Mouse (Mus musculus) heart, embryonic 14.5 days (tissue): ENCODE results near the gene Lrfn2. TPM values are rescaled to one million over a fixed set of nuclear protein-coding genes. Genes with fewer than 3 reads are reported as not detected.

ENCODE experiments used
- ATAC-seq: fragments of 200-750 bp; cut with Nextera tagmentation; 2 replicates; pipeline ENCODE4 v1.8.0; 2017; ENCODE audit warnings: low read depth, moderate TSS enrichment; ENCODE audit not compliant: insufficient number of reproducible peaks, insufficient read depth, low FRiP score
- H3K27ac ChIP-seq, 2 experiments: fragments of 200-500 bp in 1 of 2; fragments of 300-500 bp in 1 of 2; sonication (generic) in 1 of 2; replicated peaks in 1 of 2; 2 replicates each; pipeline ENCODE4 v1.5.1; 2012 to 2014; ENCODE audit warnings: low read depth in 2 of 2, low read length in 2 of 2, control low read depth in 1 of 2, mild to moderate bottlenecking in 1 of 2, mixed read lengths in 1 of 2; ENCODE audit not compliant: control insufficient read depth in 1 of 2, insufficient read depth in 1 of 2
- H3K27me3 ChIP-seq: fragments of 300-500 bp; sonication (generic); 2 replicates; pipeline ENCODE4 v1.6.1; 2014; ENCODE audit warnings: mild to moderate bottlenecking, low read length, control low read depth; ENCODE audit not compliant: control insufficient read depth, insufficient read depth
- H3K36me3 ChIP-seq: fragments of 300-500 bp; sonication (generic); 2 replicates; pipeline ENCODE4 v1.6.1; 2014; ENCODE audit warnings: mild to moderate bottlenecking, control low read depth, low read length, mixed read lengths; ENCODE audit not compliant: control insufficient read depth, insufficient read depth
- H3K4me1 ChIP-seq, 2 experiments: fragments of 200-500 bp in 1 of 2; fragments of 300-500 bp in 1 of 2; sonication (generic) in 1 of 2; 2 replicates each; pipeline ENCODE4 v1.6.1; 2012 to 2014; ENCODE audit warnings: low read length in 2 of 2, control low read depth in 1 of 2, mixed read lengths in 1 of 2; ENCODE audit not compliant: control insufficient read depth in 2 of 2, insufficient read depth in 2 of 2
- H3K4me2 ChIP-seq: fragments of 300-500 bp; sonication (generic); 2 replicates; pipeline ENCODE4 v1.6.1; 2014; ENCODE audit warnings: mild to moderate bottlenecking, low read length
- H3K4me3 ChIP-seq, 2 experiments: fragments of 200-500 bp in 1 of 2; fragments of 300-500 bp in 1 of 2; sonication (generic) in 1 of 2; 2 replicates each; pipeline ENCODE4 v1.5.1; 2012 to 2014; ENCODE audit warnings: low read length in 2 of 2, mild to moderate bottlenecking in 2 of 2, control low read depth in 1 of 2, low read depth in 1 of 2, moderate library complexity in 1 of 2; ENCODE audit not compliant: control insufficient read depth in 1 of 2, insufficient read depth in 1 of 2
- H3K9ac ChIP-seq: fragments of 300-500 bp; sonication (generic); 2 replicates; pipeline ENCODE4 v1.6.1; 2014; ENCODE audit warnings: mild to moderate bottlenecking, low read length
- H3K9me3 ChIP-seq: fragments of 300-500 bp; sonication (generic); 2 replicates; pipeline ENCODE4 v1.6.1; 2016; ENCODE audit warnings: low read length, control low read depth; ENCODE audit not compliant: control insufficient read depth
- WGBS: fragments of 180-500 bp; shearing (Covaris S2); extraction: QIAGEN DNeasy Blood & Tissue Kit; methylation state at CpG from one replicate; pipeline ENCODE4 v1.1.7; 2014; 5-methylcytosine and 5-hydroxymethylcytosine counted together
- polyA plus RNA-seq: library from polyadenylated mRNA; unstranded; fragments of >200 nt; fragmentation: Nextera tagmentation; extraction: Ambion mirVana; gene quantifications from 2 replicates; pipeline ENCODE4 v1.2.1, GENCODE M21; 2014

Gene Lrfn2
- polyA plus RNA-seq, 1 experiment from 2014 or later: 0.34 TPM

- H3K4me1 ChIP-seq: no peaks in the 10 kb centered on the region; a peak in 1 of 4 replicates
- no peak overlapping the region for H3K4me2 ChIP-seq
- no peak for ATAC-seq
- H3K36me3 ChIP-seq: no peaks in the 10 kb centered on the region
- no peak overlapping the region for H3K4me3 ChIP-seq
- H3K9ac ChIP-seq: no peak overlapping the region
- no peak overlapping the region for H3K27ac ChIP-seq
- WGBS: 78% methylated on average over 10 of the region's 10 CpGs
- no peaks in the 10 kb centered on the region for H3K27me3 ChIP-seq
- H3K9me3 ChIP-seq: no peaks in the 10 kb centered on the region
These were observed 39.1 kb downstream of the Lrfn2 start for GRCm38 (mm10) chr17:48971296-48971695.

- no peaks in the 10 kb centered on the region for H3K36me3 ChIP-seq
- H3K4me1 ChIP-seq: no peaks in the 10 kb centered on the region; a peak in 1 of 4 replicates
- no peak overlapping the region for H3K27ac ChIP-seq
- no peak overlapping the region for H3K4me2 ChIP-seq
- WGBS: 33% methylated on average over 6 of the region's 6 CpGs
- H3K9me3 ChIP-seq: no peaks in the 10 kb centered on the region
- ATAC-seq: no peak
- no peaks in the 10 kb centered on the region for H3K27me3 ChIP-seq
- no peak overlapping the region for H3K9ac ChIP-seq
- H3K4me3 ChIP-seq: no peak overlapping the region
These were observed 40.7 kb downstream of the Lrfn2 start for GRCm38 (mm10) chr17:48972866-48973265.

GRCm38 (mm10) chr17:48973394-48973793, 41.2 kb downstream of the Lrfn2 start:
- no peak overlapping the region for H3K9ac ChIP-seq
- 21% methylated on average over 3 of the region's 3 CpGs for WGBS
- no peak overlapping the region for H3K27ac ChIP-seq

DNA sequence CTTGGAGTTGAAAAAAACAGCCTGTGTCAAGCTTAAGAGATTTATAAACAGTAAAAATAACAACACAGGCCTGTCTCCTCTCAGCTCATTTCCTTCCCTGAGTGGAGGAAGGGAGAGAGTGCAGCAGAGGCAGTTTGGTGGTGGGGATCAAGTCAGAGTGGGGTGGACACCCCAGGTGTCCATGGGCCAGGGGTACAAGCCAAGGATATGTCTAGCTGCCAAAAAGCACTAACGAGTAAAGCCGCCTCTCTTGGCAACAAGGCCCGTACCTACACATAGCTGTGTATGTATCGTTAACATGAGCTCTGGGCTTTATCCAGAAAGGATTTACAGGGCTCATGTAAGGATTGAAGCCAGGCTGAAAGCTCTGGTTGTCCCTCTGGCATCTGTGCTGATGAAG, 42.9 kb downstream of the Lrfn2 start:
- Histone ChIP-seq H3K27ac (no peak overlapping the region), H3K9ac (no peak overlapping the region)
- WGBS: 70% methylated on average over 4 of the region's 4 CpGs

More at GRCm38 (mm10) chr17:48973394-48973793, 41.2 kb downstream of the Lrfn2 start:
- H3K9me3 ChIP-seq: no peaks in the 10 kb centered on the region
- no peak overlapping the region for H3K4me2 ChIP-seq
- H3K4me3 ChIP-seq: no peak overlapping the region
- H3K4me1 ChIP-seq: no peaks in the 10 kb centered on the region; a peak in 1 of 4 replicates
- no peaks in the 10 kb centered on the region for H3K27me3 ChIP-seq
- H3K36me3 ChIP-seq: no peaks in the 10 kb centered on the region
- no peak for ATAC-seq

GRCm38 (mm10) chr17:48976611-48977022, 44.4 kb downstream of the Lrfn2 start:
- Histone ChIP-seq H3K4me2 (no peak overlapping the region), H3K4me1 (no peaks in the 10 kb centered on the region; a peak in 1 of 4 replicates), H3K4me3 (no peak overlapping the region), H3K9ac (no peak overlapping the region), H3K36me3 (no peaks in the 10 kb centered on the region), H3K27ac (no peak overlapping the region), H3K27me3 (peaks cover 9% of the 10 kb centered on the region), H3K9me3 (no peaks in the 10 kb centered on the region)
- WGBS: 50% methylated on average over 5 of the region's 5 CpGs
- ATAC-seq: no peak

More for the DNA sequence above, 42.9 kb downstream of the Lrfn2 start:
- no peak for ATAC-seq
- no peaks in the 10 kb centered on the region for H3K9me3 ChIP-seq
- H3K4me3 ChIP-seq: no peak overlapping the region
- no peaks in the 10 kb centered on the region; a peak in 1 of 4 replicates for H3K4me1 ChIP-seq
- H3K4me2 ChIP-seq: no peak overlapping the region
- no peaks in the 10 kb centered on the region for H3K36me3 ChIP-seq
- H3K27me3 ChIP-seq: peaks cover 9% of the 10 kb centered on the region

- ATAC-seq: no peak
- Histone ChIP-seq H3K9ac (no peak overlapping the region), H3K27ac (no peak overlapping the region), H3K4me2 (no peak overlapping the region), H3K4me3 (no peak overlapping the region), H3K36me3 (no peaks in the 10 kb centered on the region), H3K4me1 (no peaks in the 10 kb centered on the region; a peak in 1 of 4 replicates), H3K27me3 (peaks cover 22% of the 10 kb centered on the region), H3K9me3 (0 out of 2 replicates have a peak, but pooled peaks cover 6% of the 10 kb centered on the region)
- 46% methylated on average over 1 of the region's 1 CpGs for WGBS
These were observed 63.2 kb downstream of the Lrfn2 start for GRCm38 (mm10) chr17:48995256-48995993.

- Histone ChIP-seq H3K27ac (no peak overlapping the region), H3K9ac (no peak overlapping the region), H3K27me3 (peaks cover 28% of the 10 kb centered on the region), H3K4me2 (no peak overlapping the region), H3K9me3 (no peaks in the 10 kb centered on the region), H3K4me1 (no peaks in the 10 kb centered on the region; a peak in 1 of 4 replicates), H3K36me3 (no peaks in the 10 kb centered on the region), H3K4me3 (no peak overlapping the region)
- ATAC-seq: no peak
- 11% methylated on average over 11 of the region's 11 CpGs for WGBS
These were observed 67.5 kb downstream of the Lrfn2 start for GRCm38 (mm10) chr17:48999463-49000227.
